Mouse (Mus musculus) C2C12 (cell line): ENCODE results near the gene Dennd5b.

ENCODE experiments used
- CTCF ChIP-seq: IDR thresholded peaks from one replicate; pipeline ENCODE4 v1.5.1; 2011; ENCODE audit not compliant: control insufficient read depth, insufficient read depth, insufficient read length
- FOSL1 ChIP-seq: IDR thresholded peaks from one replicate; pipeline ENCODE4 v1.8.0; 2011; ENCODE audit warnings: mild to moderate bottlenecking, low read length; ENCODE audit not compliant: poor library complexity, insufficient read depth, severe bottlenecking
- MYOG ChIP-seq: IDR thresholded peaks from one replicate; pipeline ENCODE4 v1.6.1; 2011; ENCODE audit not compliant: control insufficient read depth, insufficient read length; ENCODE audit errors: extremely low read depth
- USF1 ChIP-seq: IDR thresholded peaks from one replicate; pipeline ENCODE4 v1.6.1; 2011; ENCODE audit warnings: low read depth, mild to moderate bottlenecking, control low read depth, moderate library complexity

GRCm38 (mm10) chr6:148991660-148992372 lies 109.7 kb downstream of the Dennd5b start:
- TF ChIP-seq CTCF (no peak), USF1 (no peak), FOSL1 (no peak), MYOG (no peak)
